Mouse (Mus musculus) layer of hippocampus, postnatal 10 days (tissue): ENCODE measurements at regions not wholly inside any gene's neighbourhood (a gene's known extent, or its start where the extent isn't known, plus 50 kb on each side); places are given as distances from the start of the nearest gene placed in this dataset.
"Not testable (repeated sequence)": the region's sequence is repeated elsewhere in the genome, so short reads cannot be mapped to it uniquely, and the experiment has no call there.

Experiments
- DNase-seq, 2 experiments: peaks; one replicate each; pipeline ENCODE4 v3.0.0; 2021; ENCODE audit warnings: low spot score in 2 of 2

DNA sequence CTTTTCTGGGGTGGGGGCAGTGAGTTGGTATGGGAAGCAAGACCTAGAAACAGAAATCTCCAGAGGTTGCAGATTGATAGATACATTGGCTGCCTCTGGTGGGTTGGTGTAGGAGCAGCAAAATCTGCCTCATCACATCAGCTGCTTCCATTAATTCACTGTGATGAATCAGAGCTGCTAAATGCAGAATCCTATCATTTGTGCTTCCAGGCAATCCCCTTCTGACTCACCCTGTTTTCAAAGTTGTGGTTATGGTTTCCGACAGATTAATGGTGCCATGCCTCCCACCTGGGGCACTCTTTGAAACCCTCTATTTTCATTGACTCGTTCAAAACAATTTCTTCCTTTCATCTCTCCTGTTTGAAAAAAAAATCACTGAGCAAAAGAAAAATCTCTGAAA is 507.2 kb upstream of the Chrm3 start:
- DNase-seq, result no peak

DNA sequence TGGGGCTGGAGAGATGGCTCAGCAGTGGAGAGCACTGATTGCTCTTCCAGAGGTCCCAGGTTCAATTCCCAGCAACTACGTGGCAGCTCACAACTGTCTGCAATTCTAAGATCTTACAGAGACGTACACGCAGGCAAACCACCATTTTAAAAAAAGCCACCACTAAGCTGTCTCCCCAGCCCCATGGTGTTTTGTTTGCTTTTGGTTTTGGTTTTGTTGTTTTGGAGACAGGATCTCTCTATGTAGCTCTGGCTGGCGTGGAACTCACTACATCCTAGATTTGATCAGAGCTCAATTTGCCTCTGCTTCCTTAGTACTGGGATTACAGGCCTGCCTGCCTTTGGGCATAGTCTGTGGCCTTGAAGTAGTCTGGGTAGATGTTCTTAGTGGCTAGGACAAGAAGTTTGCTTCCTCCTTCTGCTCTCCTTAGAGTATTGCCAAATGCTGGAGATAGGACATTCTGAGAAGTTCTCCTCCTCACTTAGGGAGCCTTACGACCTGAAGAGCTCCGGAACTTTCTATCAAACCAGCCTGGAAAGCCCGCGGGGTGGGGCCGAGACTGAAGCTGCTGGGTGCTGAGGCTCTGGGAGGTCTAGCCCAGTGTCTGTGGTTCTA is 495.4 kb upstream of the Chrm3 start:
- not testable (repeated sequence) for DNase-seq

DNA sequence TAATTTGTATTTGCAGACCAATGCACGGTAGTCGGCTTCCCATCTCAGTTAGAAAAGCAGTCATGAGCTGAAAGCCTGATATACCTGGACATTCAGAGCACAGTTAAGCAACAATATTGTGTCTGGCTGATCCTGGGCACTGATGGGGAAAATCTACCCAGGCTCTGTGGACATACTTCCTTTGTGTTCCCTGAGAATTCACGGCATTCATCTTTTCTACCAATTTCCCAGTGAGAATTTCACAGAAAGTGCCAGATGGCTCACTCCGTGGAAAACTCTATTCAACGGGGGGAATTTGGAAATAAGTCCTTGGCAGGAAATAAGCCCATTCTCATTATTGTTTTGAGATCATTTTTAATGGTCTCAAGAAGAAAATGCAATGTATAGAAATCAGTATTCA is 484.6 kb upstream of the Chrm3 start:
- no peak for DNase-seq

DNA sequence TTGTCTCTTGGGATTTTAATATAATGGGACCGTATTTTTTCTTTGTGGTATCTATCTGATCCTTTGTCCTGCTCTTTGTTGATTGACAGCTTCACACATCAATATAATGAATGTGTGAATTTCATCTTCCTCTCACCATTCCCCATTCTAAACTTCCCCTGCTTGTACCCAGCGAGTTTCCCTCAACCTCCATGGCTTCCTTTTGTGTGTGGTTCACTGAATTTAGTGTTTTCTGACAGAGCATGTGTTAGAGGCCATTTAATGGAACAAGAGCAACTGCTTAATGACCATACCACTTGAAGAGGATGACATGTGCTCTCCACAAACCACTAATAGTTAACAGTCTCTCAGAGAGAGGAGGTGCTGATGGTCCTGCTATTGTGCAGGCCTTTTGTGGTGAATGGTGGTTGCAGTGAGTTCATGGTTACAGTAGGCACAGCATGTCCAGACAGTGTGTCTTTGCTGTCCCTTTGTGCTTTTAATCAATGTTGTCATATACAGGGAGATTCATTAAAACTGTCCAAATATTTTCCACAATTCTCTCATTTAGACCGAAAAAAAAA is 438.8 kb upstream of the Chrm3 start:
- no peak for DNase-seq
